Mouse (Mus musculus) bone marrow, adult 2 months (tissue): ENCODE data around the gene Ppm1n.
A peak's percentile ranks its signal among the peaks of the same experiment; 100 is the strongest.

Source experiments
- CTCF ChIP-seq: fragments of 200-500 bp; IDR thresholded peaks from 2 replicates; pipeline ENCODE4 v1.5.1; 2011; ENCODE audit warnings: low read length, control low read depth; ENCODE audit not compliant: control insufficient read depth, insufficient read depth
- POLR2A ChIP-seq: fragments of 200-500 bp; IDR thresholded peaks from 2 replicates; pipeline ENCODE4 v1.6.1; 2011; ENCODE audit warnings: low read depth, mild to moderate bottlenecking, control low read depth, low read length, borderline replicate concordance; ENCODE audit not compliant: control insufficient read depth

GRCm38 (mm10) chr7:19316451-19317161 is 36.7 kb upstream of the Ppm1n start:
- peak; percentile 31; the same call in 1 of the 2 replicates for TF ChIP-seq POLR2A
- no peak for TF ChIP-seq CTCF
